Mouse (Mus musculus) T-helper 1 cell (primary cell): ENCODE results near the gene 1810049J17Rik.

Experiments used
- in situ Hi-C: fragments of 300-600 bp; cut with MboI, MseI; formaldehyde crosslinking; loops from one replicate; pipeline ENCODE4 v1.15.1; 2025; ENCODE audit warnings: high pct_unique_total_duplicates

The 1810049J17Rik gene

GRCm38 (mm10) chr15:12310676-12311075 is 11.0 kb downstream of the 1810049J17Rik start:
- in situ Hi-C loops, result no loop called here

GRCm38 (mm10) chr15:12308539-12308938 is 13.2 kb downstream of the 1810049J17Rik start:
- in situ Hi-C loops, result no loop called here

- in situ Hi-C loops, result no loop called here
These were observed 14.6 kb downstream of the 1810049J17Rik start for GRCm38 (mm10) chr15:12307114-12307513.

- in situ Hi-C loops, result no loop called here
These were observed 15.3 kb downstream of the 1810049J17Rik start for GRCm38 (mm10) chr15:12306188-12307071.

GRCm38 (mm10) chr15:12301771-12302170 is 19.9 kb downstream of the 1810049J17Rik start:
- in situ Hi-C loops, result no loop called here

- in situ Hi-C loops, result no loop called here
These were observed 23.4 kb downstream of the 1810049J17Rik start for GRCm38 (mm10) chr15:12298231-12298737.

- in situ Hi-C loops, result no loop called here
These were observed 25.5 kb downstream of the 1810049J17Rik start for GRCm38 (mm10) chr15:12296228-12296627.

GRCm38 (mm10) chr15:12291757-12292156 is 29.9 kb downstream of the 1810049J17Rik start:
- in situ Hi-C loops, result no loop called here

GRCm38 (mm10) chr15:12290330-12290729 is 31.4 kb downstream of the 1810049J17Rik start:
- in situ Hi-C loops, result no loop called here

GRCm38 (mm10) chr15:12285535-12285809 is 36.2 kb downstream of the 1810049J17Rik start:
- in situ Hi-C loops, result no loop called here

- in situ Hi-C loops, result no loop called here
These were observed 36.7 kb downstream of the 1810049J17Rik start for GRCm38 (mm10) chr15:12284794-12285534.

GRCm38 (mm10) chr15:12279816-12280215 is 41.9 kb downstream of the 1810049J17Rik start:
- in situ Hi-C loops, result no loop called here

GRCm38 (mm10) chr15:12275091-12275623 is 46.5 kb downstream of the 1810049J17Rik start:
- in situ Hi-C loops, result no loop called here

- in situ Hi-C loops, result no loop called here
These were observed 47.5 kb downstream of the 1810049J17Rik start for GRCm38 (mm10) chr15:12274053-12274769.

- in situ Hi-C loops, result no loop called here
These were observed 48.2 kb downstream of the 1810049J17Rik start for GRCm38 (mm10) chr15:12273325-12274052.
